Mouse (Mus musculus): ENCODE results near the gene Prr3. TPM values are rescaled to one million over a fixed set of nuclear protein-coding genes. Genes with fewer than 3 reads are reported as not detected.
"Not testable (repeated sequence)": the region's sequence is repeated elsewhere in the genome, so short reads cannot be mapped to it uniquely, and the experiment has no call there.

Prr3 gene
- polyA plus RNA-seq, 1 experiment from 2014 or later = 52.1 TPM

- no peaks in the 10 kb centered on the region for H3K27me3 ChIP-seq
- no peak for ATAC-seq (ENCODE audit: low FRiP score)
- peaks cover 9% of the 10 kb centered on the region for H3K36me3 ChIP-seq (replicated peaks)
- no peak overlapping the region for H3K4me3 ChIP-seq (replicated peaks)
- no peak overlapping the region for H3K27ac ChIP-seq
- no peaks in the 10 kb centered on the region for H3K9me3 ChIP-seq
- H3K9ac ChIP-seq = no peak overlapping the region
- 80% methylated on average over 3 of the region's 3 CpGs for WGBS
- 0 out of 2 replicates have a peak, but pooled peaks cover 6% of the 10 kb centered on the region for H3K4me1 ChIP-seq
- no peak overlapping the region for H3K4me2 ChIP-seq
These were observed 39.5 kb upstream of the Prr3 start for GRCm38 (mm10) chr17:36019519-36019918.

GRCm38 (mm10) chr17:36018979-36019378 lies 38.9 kb upstream of the Prr3 start:
- no peaks in the 10 kb centered on the region for H3K27me3 ChIP-seq
- WGBS = 73% methylated on average over 2 of the region's 2 CpGs
- 0 out of 2 replicates have a peak, but pooled peaks cover 6% of the 10 kb centered on the region for H3K4me1 ChIP-seq
- H3K27ac ChIP-seq = no peak overlapping the region
- no peak for ATAC-seq (ENCODE audit: low FRiP score)
- H3K9me3 ChIP-seq = no peaks in the 10 kb centered on the region
- H3K4me3 ChIP-seq (replicated peaks) = no peak overlapping the region
- no peak overlapping the region for H3K4me2 ChIP-seq
- peaks cover 14% of the 10 kb centered on the region for H3K36me3 ChIP-seq (replicated peaks)
- no peak overlapping the region for H3K9ac ChIP-seq

GRCm38 (mm10) chr17:36017046-36017445 lies 37.0 kb upstream of the Prr3 start:
- ATAC-seq (ENCODE audit: low FRiP score) = no peak
- 91% methylated on average over 5 of the region's 5 CpGs for WGBS
- 0 out of 2 replicates have a peak, but pooled peaks cover 6% of the 10 kb centered on the region for H3K4me1 ChIP-seq
- H3K4me3 ChIP-seq (replicated peaks) = no peak overlapping the region
- H3K9me3 ChIP-seq = no peaks in the 10 kb centered on the region
- no peaks in the 10 kb centered on the region for H3K27me3 ChIP-seq
- no peak overlapping the region for H3K4me2 ChIP-seq
- H3K9ac ChIP-seq = no peak overlapping the region
- peaks cover 14% of the 10 kb centered on the region for H3K36me3 ChIP-seq (replicated peaks)
- no peak overlapping the region for H3K27ac ChIP-seq

- Histone ChIP-seq H3K27ac (no peak overlapping the region), H3K9ac (no peak overlapping the region), H3K4me1 (no peaks in the 10 kb centered on the region), H3K27me3 (no peaks in the 10 kb centered on the region), H3K36me3 (replicated peaks) (peaks cover 14% of the 10 kb centered on the region), H3K4me2 (no peak overlapping the region), H3K4me3 (replicated peaks) (no peak overlapping the region), H3K9me3 (no peaks in the 10 kb centered on the region)
- ATAC-seq (ENCODE audit: low FRiP score) = no peak
- WGBS = 96% methylated on average over 5 of the region's 5 CpGs
These were observed 34.9 kb upstream of the Prr3 start for GRCm38 (mm10) chr17:36014977-36015376.

GRCm38 (mm10) chr17:36004409-36004808 lies 24.4 kb upstream of the Prr3 start:
- not testable (repeated sequence) for H3K27ac ChIP-seq; ATAC-seq (ENCODE audit: low FRiP score)

GRCm38 (mm10) chr17:36003331-36003730 lies 23.3 kb upstream of the Prr3 start:
- Histone ChIP-seq H3K4me2 (no peak overlapping the region), H3K4me3 (replicated peaks) (no peak overlapping the region), H3K27me3 (no peaks in the 10 kb centered on the region), H3K9ac (no peak overlapping the region), H3K4me1 (no peaks in the 10 kb centered on the region), H3K27ac (no peak overlapping the region), H3K9me3 (no peaks in the 10 kb centered on the region), H3K36me3 (replicated peaks) (peaks cover 5% of the 10 kb centered on the region)
- WGBS = 91% methylated on average over 7 of the region's 7 CpGs
- ATAC-seq (ENCODE audit: low FRiP score) = no peak

More at GRCm38 (mm10) chr17:36004409-36004808, 24.4 kb upstream of the Prr3 start:
- not testable (repeated sequence) for H3K9me3 ChIP-seq; H3K9ac ChIP-seq; H3K27me3 ChIP-seq; H3K4me3 ChIP-seq (replicated peaks); H3K4me1 ChIP-seq; H3K4me2 ChIP-seq; H3K36me3 ChIP-seq (replicated peaks)
- 91% methylated on average over 7 of the region's 7 CpGs for WGBS

GRCm38 (mm10) chr17:36001966-36002365 lies 21.9 kb upstream of the Prr3 start:
- no peak overlapping the region for H3K27ac ChIP-seq
- H3K4me1 ChIP-seq = peaks cover 9% of the 10 kb centered on the region
- H3K9me3 ChIP-seq = no peaks in the 10 kb centered on the region
- no peak overlapping the region for H3K9ac ChIP-seq
- H3K36me3 ChIP-seq (replicated peaks) = peaks cover 5% of the 10 kb centered on the region
- ATAC-seq (ENCODE audit: low FRiP score) = no peak
- no peak overlapping the region for H3K4me2 ChIP-seq
- no peak overlapping the region for H3K4me3 ChIP-seq (replicated peaks)
- H3K27me3 ChIP-seq = no peaks in the 10 kb centered on the region
- WGBS = 96% methylated on average over 6 of the region's 6 CpGs

- Histone ChIP-seq H3K9me3 (no peaks in the 10 kb centered on the region), H3K27ac (no peak overlapping the region), H3K27me3 (no peaks in the 10 kb centered on the region), H3K4me3 (replicated peaks) (no peak overlapping the region), H3K9ac (no peak overlapping the region), H3K4me2 (no peak overlapping the region), H3K4me1 (peaks cover 10% of the 10 kb centered on the region), H3K36me3 (replicated peaks) (no peaks in the 10 kb centered on the region)
- WGBS = 94% methylated on average over 12 of the region's 12 CpGs
- ATAC-seq (ENCODE audit: low FRiP score) = no peak
These were observed 21.3 kb upstream of the Prr3 start for GRCm38 (mm10) chr17:36001121-36001897.

GRCm38 (mm10) chr17:36000349-36000748 lies 20.3 kb upstream of the Prr3 start:
- H3K27me3 ChIP-seq = no peaks in the 10 kb centered on the region
- H3K27ac ChIP-seq = no peak overlapping the region
- no peak overlapping the region for H3K4me2 ChIP-seq
- no peak overlapping the region for H3K4me3 ChIP-seq (replicated peaks)
- 92% methylated on average over 4 of the region's 4 CpGs for WGBS
- no peak overlapping the region for H3K9ac ChIP-seq
- no peaks in the 10 kb centered on the region for H3K9me3 ChIP-seq
- peaks cover 16% of the 10 kb centered on the region for H3K4me1 ChIP-seq
- no peak for ATAC-seq (ENCODE audit: low FRiP score)
- no peaks in the 10 kb centered on the region for H3K36me3 ChIP-seq (replicated peaks)

GRCm38 (mm10) chr17:35999356-35999755 lies 19.3 kb upstream of the Prr3 start:
- H3K4me3 ChIP-seq (replicated peaks) = no peak overlapping the region
- 92% methylated on average over 7 of the region's 7 CpGs for WGBS
- H3K4me2 ChIP-seq = no peak overlapping the region
- no peak overlapping the region for H3K27ac ChIP-seq
- no peaks in the 10 kb centered on the region for H3K27me3 ChIP-seq
- H3K4me1 ChIP-seq = peaks cover 23% of the 10 kb centered on the region
- no peak for ATAC-seq (ENCODE audit: low FRiP score)
- H3K9ac ChIP-seq = no peak overlapping the region
- H3K9me3 ChIP-seq = no peaks in the 10 kb centered on the region
- H3K36me3 ChIP-seq (replicated peaks) = no peaks in the 10 kb centered on the region

- Histone ChIP-seq H3K9ac (no peak overlapping the region), H3K4me2 (no peak overlapping the region), H3K27ac (no peak overlapping the region), H3K4me1 (peaks cover 23% of the 10 kb centered on the region), H3K4me3 (replicated peaks) (no peak overlapping the region), H3K9me3 (no peaks in the 10 kb centered on the region), H3K27me3 (no peaks in the 10 kb centered on the region), H3K36me3 (replicated peaks) (no peaks in the 10 kb centered on the region)
- WGBS = 91% methylated on average over 6 of the region's 6 CpGs
- ATAC-seq (ENCODE audit: low FRiP score) = no peak
These were observed 18.7 kb upstream of the Prr3 start for GRCm38 (mm10) chr17:35998545-35999305.

GRCm38 (mm10) chr17:35997713-35998510 lies 17.9 kb upstream of the Prr3 start:
- H3K4me1 ChIP-seq = peaks cover 23% of the 10 kb centered on the region
- H3K9me3 ChIP-seq = no peaks in the 10 kb centered on the region
- no peaks in the 10 kb centered on the region for H3K27me3 ChIP-seq
- no peaks in the 10 kb centered on the region for H3K36me3 ChIP-seq (replicated peaks)
- 52% methylated on average over 12 of the region's 12 CpGs for WGBS
- no peak overlapping the region for H3K27ac ChIP-seq
- H3K4me3 ChIP-seq (replicated peaks) = no peak overlapping the region
- no peak overlapping the region for H3K4me2 ChIP-seq
- ATAC-seq (ENCODE audit: low FRiP score) = no peak
- H3K9ac ChIP-seq = no peak overlapping the region

All from forebrain, embryonic 12.5 days (tissue).